24 mouse cellular contexts compared by ENCODE assay signal in the genomic region with DNA sequence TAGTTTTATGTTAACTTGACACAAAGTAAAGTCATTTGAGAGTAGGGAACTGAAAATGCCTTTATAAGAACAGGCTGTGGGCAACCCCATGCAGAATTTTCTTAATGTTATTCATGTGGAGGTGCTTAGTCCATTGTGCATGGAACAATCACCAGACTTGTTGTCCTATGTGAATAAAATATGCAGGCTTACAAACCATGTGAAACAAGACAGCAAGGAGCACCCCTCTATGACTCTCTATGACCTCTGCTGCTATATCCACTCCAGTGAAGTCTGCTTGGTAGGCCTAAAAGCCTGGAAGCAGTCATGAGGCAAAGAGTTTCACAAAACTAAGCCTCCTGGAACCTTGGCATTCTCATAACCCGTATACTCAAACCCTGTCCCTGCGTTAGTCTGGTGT.
DNase-seq lines count a peak whose midpoint lies in the region; ATAC-seq and TF ChIP-seq lines count a peak whose summit lies in the region.
"Had no signal": no experiment of that assay in that cellular context is flagged by ENCODE, and none has a peak within 500 bp of the region (broad histone marks: within the 10 kb centered on the region; RNA-seq: fewer than 3 reads in every experiment).

No protein-coding gene starts in this region.

- H3K4me2 ChIP-seq in forebrain, embryonic 11.5 days (ENCODE audit: low read depth, low read length, severe bottlenecking) = no peak overlapping the region
- no peak overlapping the region for H3K4me2 ChIP-seq in forebrain, embryonic 13.5 days
- H3K4me2 ChIP-seq: embryonic facial prominence, embryonic 12.5 days; forebrain, embryonic 12.5 days; forebrain, embryonic 15.5 days had no signal

- intact Hi-C loops in left cerebral cortex, postnatal 25 days (cut with DNase I) = no loop called here

- no peak overlapping the region for H3K9ac ChIP-seq in forebrain, embryonic 11.5 days (ENCODE audit: low read length)
- no peak overlapping the region for H3K9ac ChIP-seq in forebrain, embryonic 13.5 days
- no peak overlapping the region for H3K9ac ChIP-seq in ES-Bruce4 (ENCODE audit: low read depth, poor library complexity, severe bottlenecking)
- H3K9ac ChIP-seq: embryonic facial prominence, embryonic 12.5 days; forebrain, embryonic 12.5 days; forebrain, embryonic 15.5 days; forebrain, postnatal 0 days had no signal

- no peak for TF ChIP-seq POLR2A in ES-Bruce4 (IDR thresholded peaks at IDR 0.05; ENCODE audit: insufficient read depth, low read length)

- H3K4me1 ChIP-seq in forebrain, embryonic 11.5 days (replicated peaks; ENCODE audit: control insufficient read depth, insufficient read depth, low read length) = no peaks in the 10 kb centered on the region
- no peaks in the 10 kb centered on the region for H3K4me1 ChIP-seq in forebrain, embryonic 13.5 days
- H3K4me1 ChIP-seq in ES-Bruce4 (ENCODE audit: control insufficient read depth, insufficient read depth, low read length) = no peaks in the 10 kb centered on the region
- H3K4me1 ChIP-seq: embryonic facial prominence, embryonic 10.5 days; embryonic facial prominence, embryonic 12.5 days; forebrain, embryonic 12.5 days; forebrain, embryonic 15.5 days had no signal

- DNase-seq in forebrain, embryonic 11.5 days (ENCODE audit: low spot score) = no peak
- DNase-seq in R1 (ENCODE audit: low read depth, low spot score) = peak; percentile 82
- DNase-seq in cerebellum, adult 9-10 months = no peak
- no peak for DNase-seq in left cerebral cortex, postnatal 25 days (ENCODE audit: low spot score in 2 of 2)
- DNase-seq: adrenal gland, adult 8-10 months; adrenal gland, postnatal 14 days; B cell, adult 2 months; cerebellum, adult 11 months; cerebellum, adult 18-20 months; cerebellum, adult 8-10 months; cerebellum, postnatal 10 days; cerebellum, postnatal 25 days; forebrain, postnatal 0 days had no signal

- TF ChIP-seq CTCF in ES-Bruce4 (IDR thresholded peaks at IDR 0.05; ENCODE audit: low read depth, low read length) = no peak

- no peaks in the 10 kb centered on the region for H3K27me3 ChIP-seq in forebrain, embryonic 11.5 days (ENCODE audit: control insufficient read depth, insufficient read depth, low read length)
- no peaks in the 10 kb centered on the region for H3K27me3 ChIP-seq in forebrain, embryonic 13.5 days
- no peaks in the 10 kb centered on the region for H3K27me3 ChIP-seq in ES-Bruce4 (ENCODE audit: control insufficient read depth, insufficient read depth, low read length, poor library complexity, severe bottlenecking)
- H3K27me3 ChIP-seq: CH12.LX; embryonic facial prominence, embryonic 12.5 days; forebrain, embryonic 12.5 days; forebrain, embryonic 15.5 days; Patski had no signal

- H3K36me3 ChIP-seq in forebrain, embryonic 11.5 days (ENCODE audit: control insufficient read depth, insufficient read depth, low read length) = no peaks in the 10 kb centered on the region
- H3K36me3 ChIP-seq in forebrain, embryonic 13.5 days (ENCODE audit: poor library complexity, severe bottlenecking) = no peaks in the 10 kb centered on the region
- no peaks in the 10 kb centered on the region for H3K36me3 ChIP-seq in ES-Bruce4 (ENCODE audit: control insufficient read depth, insufficient read depth, low read length, poor library complexity, severe bottlenecking)
- H3K36me3 ChIP-seq: embryonic facial prominence, embryonic 10.5 days; embryonic facial prominence, embryonic 12.5 days; forebrain, embryonic 12.5 days; forebrain, embryonic 15.5 days; G1E had no signal

- no peak overlapping the region for H3K4me3 ChIP-seq in forebrain, embryonic 11.5 days (ENCODE audit: low read depth, low read length)
- no peak overlapping the region for H3K4me3 ChIP-seq in forebrain, embryonic 13.5 days
- H3K4me3 ChIP-seq in ES-Bruce4 (ENCODE audit: low read depth, low read length) = no peak overlapping the region
- H3K4me3 ChIP-seq: embryonic facial prominence, embryonic 10.5 days; embryonic facial prominence, embryonic 12.5 days; forebrain, embryonic 12.5 days; forebrain, embryonic 15.5 days had no signal

- H3K9me3 ChIP-seq in forebrain, embryonic 11.5 days (ENCODE audit: control insufficient read depth, low read length) = no peaks in the 10 kb centered on the region
- no peaks in the 10 kb centered on the region for H3K9me3 ChIP-seq in forebrain, embryonic 13.5 days (replicated peaks)
- peaks cover 14% of the 10 kb centered on the region for H3K9me3 ChIP-seq in ES-Bruce4 (replicated peaks; ENCODE audit: control insufficient read depth, insufficient read depth, low read length, poor library complexity, severe bottlenecking)
- H3K9me3 ChIP-seq: embryonic facial prominence, embryonic 10.5 days; embryonic facial prominence, embryonic 12.5 days; forebrain, embryonic 12.5 days; forebrain, embryonic 15.5 days; G1E had no signal

- ATAC-seq in forebrain, embryonic 11.5 days (replicated peaks; ENCODE audit: low FRiP score) = peak; percentile 65; the same call in 1 of the 2 replicates
- no peak for ATAC-seq in forebrain, embryonic 13.5 days
- ATAC-seq: activated CD4-positive, CD25-positive, alpha-beta regulatory T cell, adult 4 months; CD4-positive, CD25-positive, alpha-beta regulatory T cell, adult 4 months; forebrain, embryonic 15.5 days; forebrain, postnatal 0 days; Patski had no signal

- H3K27ac ChIP-seq in forebrain, embryonic 11.5 days (ENCODE audit: low read depth, low read length) = no peak overlapping the region
- no peak overlapping the region for H3K27ac ChIP-seq in forebrain, embryonic 13.5 days
- H3K27ac ChIP-seq in ES-Bruce4 (ENCODE audit: insufficient read depth, low read length) = peak overlapping the region; percentile 36; the same call in 1 of the 2 replicates
- H3K27ac ChIP-seq: embryonic facial prominence, embryonic 10.5 days; embryonic facial prominence, embryonic 12.5 days; forebrain, embryonic 12.5 days; forebrain, embryonic 15.5 days had no signal

- 80% methylated on average over 2 of the region's 2 CpGs for WGBS in forebrain, embryonic 11.5 days
- 65% methylated on average over 2 of the region's 2 CpGs for WGBS in forebrain, embryonic 13.5 days

- no peak for TF ChIP-seq EP300 in ES-Bruce4 (IDR thresholded peaks at IDR 0.05; ENCODE audit: insufficient read depth, low read depth, low read length)
